Mouse (Mus musculus): Measurements from ENCODE around the gene Slc26a9. TPM values are rescaled to one million over a fixed set of nuclear protein-coding genes. Genes with fewer than 3 reads are reported as not detected.

Gene Slc26a9
- polyA plus RNA-seq, 1 experiment from 2014 or later = 0.04 TPM

GRCm38 (mm10) chr1:131759667-131760427 is 16.0 kb downstream of the Slc26a9 start:
- H3K36me3 ChIP-seq (ENCODE audit: control insufficient read depth, insufficient read depth, low read length) = no peaks in the 10 kb centered on the region
- no peaks in the 10 kb centered on the region for H3K4me1 ChIP-seq (ENCODE audit: control insufficient read depth, insufficient read depth, low read length)
- H3K4me3 ChIP-seq (ENCODE audit: low read depth, low read length) = no peak overlapping the region
- no peak for ATAC-seq
- no peak overlapping the region for H3K27ac ChIP-seq (ENCODE audit: low read length)
- H3K9ac ChIP-seq (ENCODE audit: low read depth, low read length) = no peak overlapping the region
- no peak overlapping the region for H3K4me2 ChIP-seq (ENCODE audit: low read length)
- H3K27me3 ChIP-seq (ENCODE audit: control insufficient read depth, insufficient read depth, low read depth, low read length) = no peaks in the 10 kb centered on the region
- H3K9me3 ChIP-seq (replicated peaks; ENCODE audit: control insufficient read depth, low read length, poor library complexity, severe bottlenecking) = no peaks in the 10 kb centered on the region
- WGBS = 64% methylated on average over 9 of the region's 9 CpGs

- Histone ChIP-seq H3K4me1 (ENCODE audit: control insufficient read depth, insufficient read depth, low read length) (no peaks in the 10 kb centered on the region), H3K9ac (ENCODE audit: low read depth, low read length) (no peak overlapping the region), H3K9me3 (replicated peaks; ENCODE audit: control insufficient read depth, low read length, poor library complexity, severe bottlenecking) (no peaks in the 10 kb centered on the region), H3K27me3 (ENCODE audit: control insufficient read depth, insufficient read depth, low read depth, low read length) (no peaks in the 10 kb centered on the region), H3K36me3 (ENCODE audit: control insufficient read depth, insufficient read depth, low read length) (no peaks in the 10 kb centered on the region), H3K4me2 (ENCODE audit: low read length) (no peak overlapping the region), H3K4me3 (ENCODE audit: low read depth, low read length) (no peak overlapping the region), H3K27ac (ENCODE audit: low read length) (no peak overlapping the region)
- ATAC-seq = no peak
- WGBS = 95% methylated on average over 3 of the region's 3 CpGs
Observed at GRCm38 (mm10) chr1:131760428-131760820, 16.6 kb downstream of the Slc26a9 start.

- no peaks in the 10 kb centered on the region for H3K36me3 ChIP-seq (ENCODE audit: control insufficient read depth, insufficient read depth, low read length)
- H3K27me3 ChIP-seq (ENCODE audit: control insufficient read depth, insufficient read depth, low read depth, low read length) = no peaks in the 10 kb centered on the region
- H3K9ac ChIP-seq (ENCODE audit: low read depth, low read length) = no peak overlapping the region
- no peaks in the 10 kb centered on the region for H3K4me1 ChIP-seq (ENCODE audit: control insufficient read depth, insufficient read depth, low read length)
- WGBS = 90% methylated on average over 13 of the region's 13 CpGs
- no peak for ATAC-seq
- no peak overlapping the region for H3K4me3 ChIP-seq (ENCODE audit: low read depth, low read length)
- H3K9me3 ChIP-seq (replicated peaks; ENCODE audit: control insufficient read depth, low read length, poor library complexity, severe bottlenecking) = no peaks in the 10 kb centered on the region
- H3K27ac ChIP-seq (ENCODE audit: low read length) = no peak overlapping the region
- H3K4me2 ChIP-seq (ENCODE audit: low read length) = no peak overlapping the region
Observed at GRCm38 (mm10) chr1:131761079-131761831, 17.4 kb downstream of the Slc26a9 start.

- H3K9ac ChIP-seq (ENCODE audit: low read depth, low read length) = no peak overlapping the region
- WGBS = 56% methylated on average over 9 of the region's 9 CpGs
- H3K4me2 ChIP-seq (ENCODE audit: low read length) = no peak overlapping the region
- no peak for ATAC-seq
- H3K36me3 ChIP-seq (ENCODE audit: control insufficient read depth, insufficient read depth, low read length) = no peaks in the 10 kb centered on the region
- no peaks in the 10 kb centered on the region for H3K27me3 ChIP-seq (ENCODE audit: control insufficient read depth, insufficient read depth, low read depth, low read length)
- H3K9me3 ChIP-seq (replicated peaks; ENCODE audit: control insufficient read depth, low read length, poor library complexity, severe bottlenecking) = no peaks in the 10 kb centered on the region
- H3K4me3 ChIP-seq (ENCODE audit: low read depth, low read length) = no peak overlapping the region
- no peaks in the 10 kb centered on the region for H3K4me1 ChIP-seq (ENCODE audit: control insufficient read depth, insufficient read depth, low read length)
- no peak overlapping the region for H3K27ac ChIP-seq (ENCODE audit: low read length)
Observed at GRCm38 (mm10) chr1:131763683-131764082, 19.9 kb downstream of the Slc26a9 start.

GRCm38 (mm10) chr1:131764581-131765338 is 20.9 kb downstream of the Slc26a9 start:
- Histone ChIP-seq H3K4me2 (ENCODE audit: low read length) (no peak overlapping the region), H3K9me3 (replicated peaks; ENCODE audit: control insufficient read depth, low read length, poor library complexity, severe bottlenecking) (no peaks in the 10 kb centered on the region), H3K9ac (ENCODE audit: low read depth, low read length) (no peak overlapping the region), H3K36me3 (ENCODE audit: control insufficient read depth, insufficient read depth, low read length) (no peaks in the 10 kb centered on the region), H3K4me1 (ENCODE audit: control insufficient read depth, insufficient read depth, low read length) (no peaks in the 10 kb centered on the region), H3K4me3 (ENCODE audit: low read depth, low read length) (no peak overlapping the region), H3K27me3 (ENCODE audit: control insufficient read depth, insufficient read depth, low read depth, low read length) (no peaks in the 10 kb centered on the region), H3K27ac (ENCODE audit: low read length) (no peak overlapping the region)
- WGBS = 65% methylated on average over 8 of the region's 8 CpGs
- no peak for ATAC-seq

GRCm38 (mm10) chr1:131765357-131766001 is 21.7 kb downstream of the Slc26a9 start:
- Histone ChIP-seq H3K9me3 (replicated peaks; ENCODE audit: control insufficient read depth, low read length, poor library complexity, severe bottlenecking) (no peaks in the 10 kb centered on the region), H3K4me3 (ENCODE audit: low read depth, low read length) (no peak overlapping the region), H3K9ac (ENCODE audit: low read depth, low read length) (peak overlapping the region; percentile 28; the same call in 1 of the 2 replicates), H3K36me3 (ENCODE audit: control insufficient read depth, insufficient read depth, low read length) (no peaks in the 10 kb centered on the region), H3K27me3 (ENCODE audit: control insufficient read depth, insufficient read depth, low read depth, low read length) (no peaks in the 10 kb centered on the region), H3K27ac (ENCODE audit: low read length) (no peak overlapping the region), H3K4me1 (ENCODE audit: control insufficient read depth, insufficient read depth, low read length) (no peaks in the 10 kb centered on the region), H3K4me2 (ENCODE audit: low read length) (peak overlapping the region; percentile 27; the same call in 1 of the 2 replicates)
- 0 out of 2 replicates have a peak, but pooled peaks have one; percentile 62 for ATAC-seq
- WGBS = 11% methylated on average over 11 of the region's 11 CpGs

- Histone ChIP-seq H3K27ac (ENCODE audit: low read length) (no peak overlapping the region), H3K9ac (ENCODE audit: low read depth, low read length) (no peak overlapping the region), H3K9me3 (replicated peaks; ENCODE audit: control insufficient read depth, low read length, poor library complexity, severe bottlenecking) (no peaks in the 10 kb centered on the region), H3K27me3 (ENCODE audit: control insufficient read depth, insufficient read depth, low read depth, low read length) (no peaks in the 10 kb centered on the region), H3K36me3 (ENCODE audit: control insufficient read depth, insufficient read depth, low read length) (no peaks in the 10 kb centered on the region), H3K4me2 (ENCODE audit: low read length) (no peak overlapping the region), H3K4me3 (ENCODE audit: low read depth, low read length) (no peak overlapping the region), H3K4me1 (ENCODE audit: control insufficient read depth, insufficient read depth, low read length) (no peaks in the 10 kb centered on the region)
- ATAC-seq = no peak
- 74% methylated on average over 3 of the region's 3 CpGs for WGBS
Observed at GRCm38 (mm10) chr1:131769296-131769695, 25.5 kb downstream of the Slc26a9 start.

GRCm38 (mm10) chr1:131770656-131771055 is 26.8 kb downstream of the Slc26a9 start:
- H3K9ac ChIP-seq (ENCODE audit: low read depth, low read length) = no peak overlapping the region
- no peaks in the 10 kb centered on the region for H3K27me3 ChIP-seq (ENCODE audit: control insufficient read depth, insufficient read depth, low read depth, low read length)
- no peaks in the 10 kb centered on the region for H3K36me3 ChIP-seq (ENCODE audit: control insufficient read depth, insufficient read depth, low read length)
- H3K4me2 ChIP-seq (ENCODE audit: low read length) = no peak overlapping the region
- no peak for ATAC-seq
- H3K4me3 ChIP-seq (ENCODE audit: low read depth, low read length) = no peak overlapping the region
- no peaks in the 10 kb centered on the region for H3K4me1 ChIP-seq (ENCODE audit: control insufficient read depth, insufficient read depth, low read length)
- no peaks in the 10 kb centered on the region for H3K9me3 ChIP-seq (replicated peaks; ENCODE audit: control insufficient read depth, low read length, poor library complexity, severe bottlenecking)
- WGBS = 60% methylated on average over 4 of the region's 4 CpGs
- no peak overlapping the region for H3K27ac ChIP-seq (ENCODE audit: low read length)

Data from midbrain, embryonic 16.5 days (tissue).